Mouse (Mus musculus) stomach, postnatal 0 days (tissue): ENCODE data around the gene Metap1.

Experiments used
- CTCF ChIP-seq: IDR thresholded peaks from 2 replicates; pipeline ENCODE4 v1.5.1; 2016; ENCODE audit warnings: antibody characterized with exemption, low read depth, mild to moderate bottlenecking, moderate library complexity
- EP300 ChIP-seq: optimal IDR thresholded peaks from 2 replicates; pipeline ENCODE3; 2016; ENCODE audit warnings: antibody characterized with exemption

DNA sequence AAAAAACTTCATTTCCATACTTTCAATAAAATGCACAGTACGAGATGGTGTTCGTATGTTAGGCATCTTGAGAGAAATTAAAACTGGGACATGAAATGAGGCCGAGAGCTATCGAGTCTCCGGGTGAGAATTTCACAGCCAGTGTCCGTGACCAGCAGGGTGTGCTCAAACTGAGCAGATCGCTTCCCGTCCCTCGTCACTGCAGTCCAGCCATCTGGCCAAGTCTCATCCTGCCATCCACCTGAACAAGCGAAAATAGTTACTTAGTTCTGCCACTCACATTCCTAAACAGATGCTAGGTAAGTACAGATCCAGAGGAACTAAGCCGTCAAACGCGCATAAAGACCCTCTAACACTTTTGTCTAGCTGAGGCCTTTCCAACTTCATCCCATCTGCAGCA, 29.1 kb downstream of the Metap1 start:
- TF ChIP-seq EP300 (no peak), CTCF (peak; percentile 58)
